10 mouse cellular contexts compared by ENCODE assay signal in genomic region chr12:85397063-85397959, GRCm38 (mm10). TPM values are rescaled to one million over a fixed set of nuclear protein-coding genes. Genes with fewer than 3 reads are reported as not detected.
DNase-seq lines count a peak whose midpoint lies in the region.
"Had no signal": no experiment of that assay in that cellular context is flagged by ENCODE, and none has a peak within 500 bp of the region (broad histone marks: within the 10 kb centered on the region; RNA-seq: fewer than 3 reads in every experiment).

No protein-coding gene starts in this region.

- DNase-seq in adrenal gland, adult (ENCODE audit: inconsistent age in 2 of 2, low spot score in 1 of 2): peak; percentile 38 to 90
- DNase-seq in adrenal gland, postnatal 4 days (ENCODE audit: low spot score in 2 of 2): no peak
- DNase-seq in urinary bladder, postnatal 14 days (ENCODE audit: low spot score): peak; percentile 72
- no peak for DNase-seq in urinary bladder, postnatal 10 days (ENCODE audit: low spot score)
- peak; percentile 71 to 78 for DNase-seq in lung, postnatal 4 days
- no peak for DNase-seq in layer of hippocampus, postnatal 10 days (ENCODE audit: low spot score in 2 of 2)
- no peak for DNase-seq in T-cell, adult 2 months (ENCODE audit: low spot score)
- no peak for DNase-seq in natural killer cell, adult 2 months (ENCODE audit: low spot score in 2 of 2)
- DNase-seq: embryo, embryonic 11 days; thymus, postnatal 14 days had no signal

RNA-seq across cellular contexts. Expression of gene Tmed10, which starts 22.7 kb away (rescaled TPM):
- total RNA-seq in adrenal gland, postnatal 4 days (2021): 100 to 1,000 TPM; 290 to 301 TPM
- 100 to 1,000 TPM; 147 to 155 TPM for total RNA-seq in layer of hippocampus, postnatal 10 days (2021)

RNA-seq across cellular contexts. Expression of gene Nek9, which starts 58.1 kb away (rescaled TPM):
- total RNA-seq in adrenal gland, postnatal 4 days (2021): 10 to 100 TPM; 76.7 to 77.0 TPM
- total RNA-seq in layer of hippocampus, postnatal 10 days (2021): 10 to 100 TPM; 29.6 to 31.7 TPM

Comparison
In these comparisons a context has a peak if more than half of its experiments do, and no peak if none do; other contexts are left out.
1. DNase-seq: peak in adrenal gland, adult (2 of 2), urinary bladder, postnatal 14 days (single experiment) and lung, postnatal 4 days (2 of 2); none in adrenal gland, postnatal 4 days (0 of 2), urinary bladder, postnatal 10 days (single experiment), layer of hippocampus, postnatal 10 days (0 of 2), T-cell, adult 2 months (single experiment) and natural killer cell, adult 2 months (0 of 2).